Mouse (Mus musculus) embryo, embryonic 10.5 days (tissue): ENCODE results near the gene Borcs6.

Source experiments
- DNase-seq: peaks from one replicate; pipeline ENCODE4 v3.0.0-alpha.2; 2015; ENCODE audit warnings: low spot score

Gene Borcs6

GRCm38 (mm10) chr11:69071262-69071661 lies 11.7 kb downstream of the Borcs6 start:
- DNase-seq, result no peak

GRCm38 (mm10) chr11:69072234-69072633 lies 12.7 kb downstream of the Borcs6 start:
- no peak for DNase-seq

- DNase-seq, result no peak
Observed at GRCm38 (mm10) chr11:69072666-69073064, 13.1 kb downstream of the Borcs6 start.

- DNase-seq, result peak; percentile 97
Observed at GRCm38 (mm10) chr11:69073065-69073888, 13.8 kb downstream of the Borcs6 start.

GRCm38 (mm10) chr11:69073951-69074775 lies 14.6 kb downstream of the Borcs6 start:
- no peak for DNase-seq

- no peak for DNase-seq
Observed at GRCm38 (mm10) chr11:69074776-69075069, 15.2 kb downstream of the Borcs6 start.

- DNase-seq, result peak; percentile 71
Observed at GRCm38 (mm10) chr11:69075764-69076479, 16.4 kb downstream of the Borcs6 start.

- DNase-seq, result no peak
Observed at GRCm38 (mm10) chr11:69076572-69076971, 17.1 kb downstream of the Borcs6 start.

GRCm38 (mm10) chr11:69077316-69077715 lies 17.8 kb downstream of the Borcs6 start:
- no peak for DNase-seq

- DNase-seq, result no peak
Observed at GRCm38 (mm10) chr11:69078041-69078440, 18.5 kb downstream of the Borcs6 start.

GRCm38 (mm10) chr11:69078805-69079438 lies 19.4 kb downstream of the Borcs6 start:
- DNase-seq, result peak; percentile 35

GRCm38 (mm10) chr11:69080102-69080854 lies 20.8 kb downstream of the Borcs6 start:
- no peak for DNase-seq

- DNase-seq, result no peak
Observed at GRCm38 (mm10) chr11:69080855-69081222, 21.3 kb downstream of the Borcs6 start.

GRCm38 (mm10) chr11:69081613-69082012 lies 22.1 kb downstream of the Borcs6 start:
- DNase-seq, result no peak

GRCm38 (mm10) chr11:69085608-69086007 lies 26.1 kb downstream of the Borcs6 start:
- DNase-seq, result no peak

GRCm38 (mm10) chr11:69086390-69086789 lies 26.9 kb downstream of the Borcs6 start:
- DNase-seq, result no peak

- no peak for DNase-seq
Observed at GRCm38 (mm10) chr11:69087082-69087481, 27.6 kb downstream of the Borcs6 start.

GRCm38 (mm10) chr11:69087597-69087996 lies 28.1 kb downstream of the Borcs6 start:
- no peak for DNase-seq

GRCm38 (mm10) chr11:69088103-69088855 lies 28.8 kb downstream of the Borcs6 start, which contains the start of gene Vamp2:
Gene Vamp2 (plus strand): TSS chr11:69088490.
- DNase-seq, result peak; percentile 94

GRCm38 (mm10) chr11:69088856-69089615 lies 29.5 kb downstream of the Borcs6 start:
- no peak for DNase-seq
